Mouse (Mus musculus) cortical plate, adult 2 months (tissue): ENCODE data around the gene Lyrm9.

Source experiments
- CTCF ChIP-seq: fragments of 200-500 bp; IDR thresholded peaks from 2 replicates; pipeline ENCODE4 v1.5.1; 2011; ENCODE audit warnings: mild to moderate bottlenecking, control low read depth, low read length; ENCODE audit not compliant: insufficient read depth; ENCODE audit errors: extremely low read depth
- POLR2A ChIP-seq: fragments of 200-500 bp; IDR thresholded peaks from 2 replicates; pipeline ENCODE4 v1.6.1; 2011; ENCODE audit warnings: mild to moderate bottlenecking, low read length, control low read depth; ENCODE audit not compliant: insufficient read depth; ENCODE audit errors: extremely low read depth

- TF ChIP-seq CTCF (no peak), POLR2A (no peak)
Measured at GRCm38 (mm10) chr11:78863898-78864297, 37.5 kb downstream of the Lyrm9 start.
